Mouse (Mus musculus) adrenal gland, postnatal 10 days (tissue): ENCODE measurements around the gene Lamb1. TPM values are rescaled to one million over a fixed set of nuclear protein-coding genes. Genes with fewer than 3 reads are reported as not detected.

Experiments used
- total RNA-seq, 2 experiments: library from RNA; stranded (reverse); gene quantifications; 2 replicates each; pipeline ENCODE4 v1.2.3; 2021

Gene Lamb1
- total RNA-seq, 2 experiments from 2014 or later: 147 to 165 TPM

Other genes starting within 250 kb of the Lamb1 start
- gene Fam110c, start 191.4 kb upstream of the Lamb1 start, total RNA-seq: 1 to 10 TPM in 1 of 2 experiments, under 1 TPM in 1; 0.55 to 1.4 TPM
- gene Gm6993, start 24.5 kb upstream of the Lamb1 start, total RNA-seq: not detected
- 100 to 1,000 TPM; 475 to 479 TPM for gene Dld, start 86.2 kb downstream of the Lamb1 start, total RNA-seq
- gene Slc26a3, start 125.6 kb downstream of the Lamb1 start, total RNA-seq: under 1 TPM; 0.51 TPM
- gene Cbll1, start 234.4 kb downstream of the Lamb1 start, total RNA-seq: 10 to 100 TPM; 15.0 to 15.1 TPM